Mouse (Mus musculus): ENCODE measurements around the gene Hoxc5. TPM values are rescaled to one million over a fixed set of nuclear protein-coding genes. Genes with fewer than 3 reads are reported as not detected.
A peak's percentile ranks its signal among the peaks of the same experiment; 100 is the strongest.

Hoxc5 gene
- polyA plus RNA-seq, 1 experiment from 2014 or later = 32.2 TPM

MicroRNAs within 50 kb of the gene (microRNA counts, 519-probe panel; counts per million panel counts)
- microRNA mmu-miR-615-3p = 3,473 counts per million, percentile 21 among the panel's probes with 10 or more counts
- microRNA mmu-miR-615-5p = not detected

Small RNA genes lying within 50 kb of the gene (microRNA-seq; reads per million reads assigned to microRNA genes)
- gene Mir196a-2 (6.8 reads per million, percentile 26 among the genes with 10 or more reads in this experiment), gene Mir615 (2,237 reads per million, percentile 84 among the genes with 10 or more reads in this experiment)

Other genes starting within 250 kb of the Hoxc5 start
- 32.2 and 33.1 TPM in 2 replicates for gene Calcoco1, start 245.3 kb upstream of the Hoxc5 start, polyA plus RNA-seq (2014; fragmentation: Nextera tagmentation; extraction: Ambion mirVana)
- not detected in 2 replicates for gene Hoxc13, start 46.3 kb upstream of the Hoxc5 start, polyA plus RNA-seq (2014; fragmentation: Nextera tagmentation; extraction: Ambion mirVana)
- not detected in 2 replicates for gene Hoxc12, start 30.7 kb upstream of the Hoxc5 start, polyA plus RNA-seq (2014; fragmentation: Nextera tagmentation; extraction: Ambion mirVana)
- not detected in 2 replicates for gene Hoxc11, start 13.0 kb upstream of the Hoxc5 start, polyA plus RNA-seq (2014; fragmentation: Nextera tagmentation; extraction: Ambion mirVana)
- not detected in 2 replicates for gene Hoxc10, start 647 bp upstream of the Hoxc5 start, polyA plus RNA-seq (2014; fragmentation: Nextera tagmentation; extraction: Ambion mirVana)
- 0.25 and 0.75 TPM in 2 replicates for gene Hoxc9, start 9.0 kb downstream of the Hoxc5 start, polyA plus RNA-seq (2014; fragmentation: Nextera tagmentation; extraction: Ambion mirVana)
- gene Hoxc8, start 23.2 kb downstream of the Hoxc5 start, polyA plus RNA-seq (2014; fragmentation: Nextera tagmentation; extraction: Ambion mirVana) = 9.2 and 22.9 TPM in 2 replicates
- gene Hoxc6, start 30.8 kb downstream of the Hoxc5 start, polyA plus RNA-seq (2014; fragmentation: Nextera tagmentation; extraction: Ambion mirVana) = 20.9 and 24.8 TPM in 2 replicates
- 74.9 and 90.0 TPM in 2 replicates for gene Hoxc4, start 51.5 kb downstream of the Hoxc5 start, polyA plus RNA-seq (2014; fragmentation: Nextera tagmentation; extraction: Ambion mirVana)
- 37.6 and 40.8 TPM in 2 replicates for gene Smug1, start 199.6 kb downstream of the Hoxc5 start, polyA plus RNA-seq (2014; fragmentation: Nextera tagmentation; extraction: Ambion mirVana)